Mouse (Mus musculus) brain, embryonic 14.5 days (tissue): Measurements from ENCODE around the gene Adamts16. TPM values are rescaled to one million over a fixed set of nuclear protein-coding genes. Genes with fewer than 3 reads are reported as not detected.

Source experiments
- DNase-seq: peaks from one replicate; pipeline ENCODE4 v3.0.0-alpha.2; 2011; ENCODE audit warnings: low read depth
- CTCF ChIP-seq: fragments of 200-500 bp; IDR thresholded peaks from 2 replicates; pipeline ENCODE4 v1.5.1; 2012; ENCODE audit warnings: inconsistent platforms, mild to moderate bottlenecking, moderate library complexity, borderline replicate concordance; ENCODE audit not compliant: insufficient read depth, insufficient read length; ENCODE audit errors: extremely low read depth
- POLR2A ChIP-seq: fragments of 200-500 bp; IDR thresholded peaks from 2 replicates; pipeline ENCODE4 v1.6.1; 2012; ENCODE audit warnings: mild to moderate bottlenecking, inconsistent platforms, borderline replicate concordance; ENCODE audit not compliant: poor library complexity, insufficient read depth, insufficient read length, severe bottlenecking; ENCODE audit errors: extremely low read depth
- polyA plus RNA-seq: library from polyadenylated mRNA; depleted of rRNA; stranded (reverse); fragments of >200 nt; gene quantifications from 2 replicates; pipeline ENCODE4 v1.2.3, GENCODE M21; 2012

The Adamts16 gene
- polyA plus RNA-seq, 1 experiment = 4.0 TPM

DNA sequence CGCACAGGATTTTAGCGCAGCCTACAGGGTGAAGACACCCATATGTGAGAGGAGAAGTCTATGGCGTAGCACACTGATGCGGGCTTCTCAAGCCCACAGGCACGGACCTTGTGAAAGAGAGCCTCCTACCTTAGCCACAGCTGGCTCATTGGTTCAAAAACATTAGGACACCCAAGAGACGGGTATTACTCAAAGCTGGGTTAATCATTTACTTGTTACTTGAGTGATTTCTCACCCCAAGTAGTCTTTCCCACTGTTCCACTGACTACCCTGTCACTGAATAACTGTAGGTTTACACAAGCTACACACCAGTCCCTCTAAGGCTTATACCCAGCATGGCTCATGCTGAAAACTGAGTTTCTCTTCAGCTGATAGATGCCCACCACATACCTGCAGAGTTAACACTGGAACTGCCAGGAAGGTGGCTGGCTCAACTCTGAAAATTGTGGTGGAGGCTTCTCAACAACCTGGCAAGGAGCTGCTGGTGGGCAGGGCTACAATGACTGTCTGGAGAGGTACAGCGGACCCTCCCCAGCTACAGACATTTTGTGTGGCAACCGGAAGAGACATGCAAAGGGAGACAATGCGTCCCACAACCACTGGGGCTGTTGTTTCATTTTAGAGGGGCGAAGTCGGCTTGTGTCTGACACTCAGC, 25.5 kb upstream of the Adamts16 start:
- no peak for DNase-seq
- no peak for TF ChIP-seq CTCF

DNA sequence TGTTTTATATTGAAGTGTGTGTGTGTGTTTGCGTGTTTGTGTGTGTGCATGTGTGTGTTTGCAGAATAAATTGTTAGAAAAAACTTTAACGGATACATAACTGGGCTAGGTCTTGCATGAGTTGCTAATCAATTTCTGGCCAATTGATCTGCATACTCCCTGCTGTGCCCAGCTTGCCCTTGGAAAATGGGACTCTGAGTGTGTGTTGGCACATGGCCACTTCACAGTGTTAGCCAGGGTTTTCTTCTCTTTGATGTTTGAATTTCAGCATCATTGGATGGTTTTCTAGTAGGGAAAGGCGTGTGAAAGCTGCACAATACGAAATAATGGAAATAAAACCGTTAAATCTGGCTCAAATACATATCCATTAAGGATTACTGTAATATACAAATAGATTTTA, 24.3 kb upstream of the Adamts16 start:
- TF ChIP-seq POLR2A (no peak), CTCF (no peak)
- peak; percentile 43 for DNase-seq

GRCm38 (mm10) chr13:70862162-70862908, 20.7 kb upstream of the Adamts16 start:
- DNase-seq = no peak
- TF ChIP-seq CTCF = no peak
- no peak for TF ChIP-seq POLR2A

DNA sequence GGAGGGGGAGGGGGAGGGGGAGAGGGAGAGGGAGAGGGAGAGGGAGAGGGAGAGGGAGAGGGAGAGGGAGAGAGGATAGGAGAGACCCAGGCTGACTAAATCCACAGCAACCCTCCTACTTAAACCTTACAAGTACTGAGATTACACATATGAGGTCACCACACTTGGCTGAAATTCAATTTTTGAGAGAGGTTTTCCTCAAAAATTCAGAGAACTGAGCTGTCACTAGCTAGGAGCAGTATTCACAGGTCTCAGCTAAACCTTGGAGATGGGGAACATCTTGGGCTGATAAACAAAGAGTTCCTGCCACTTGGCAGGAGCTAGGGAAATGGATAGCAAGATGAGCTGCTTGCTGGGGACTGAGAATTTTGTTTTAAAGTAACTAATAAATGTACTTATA, 12.0 kb upstream of the Adamts16 start:
- TF ChIP-seq POLR2A (no peak), CTCF (no peak)
- no peak for DNase-seq

- DNase-seq = no peak
- TF ChIP-seq CTCF (no peak), POLR2A (no peak)
Measured at GRCm38 (mm10) chr13:70846933-70847332, 5.3 kb upstream of the Adamts16 start.

DNA sequence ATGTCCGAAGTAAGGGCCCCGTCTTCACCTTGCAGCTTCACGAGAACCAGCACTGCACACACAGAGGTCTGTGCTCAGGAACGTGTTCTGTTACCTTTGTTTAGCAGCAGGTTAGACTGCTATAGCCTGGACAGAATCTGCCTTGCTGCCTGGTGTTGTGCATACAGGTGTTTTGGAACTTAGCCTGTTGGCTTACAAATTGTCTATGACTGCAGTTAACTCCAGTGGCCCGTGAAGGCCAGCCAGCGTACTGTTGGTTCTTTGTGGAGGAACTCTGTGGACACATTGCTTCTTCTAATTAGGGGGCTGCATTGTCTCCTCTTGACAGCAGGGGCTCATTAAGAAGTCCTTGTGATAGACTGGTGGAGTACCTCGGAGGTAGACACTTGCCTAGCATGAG, 3.9 kb upstream of the Adamts16 start:
- TF ChIP-seq POLR2A (no peak), CTCF (no peak)
- DNase-seq = no peak

- TF ChIP-seq CTCF (no peak), POLR2A (no peak)
- DNase-seq = no peak
Measured at GRCm38 (mm10) chr13:70842126-70842525, 515 bp upstream of the Adamts16 start.

GRCm38 (mm10) chr13:70840161-70840560, 1.4 kb downstream of the Adamts16 start:
- peak; percentile 88 for DNase-seq
- peak; percentile 85 for TF ChIP-seq CTCF
- TF ChIP-seq POLR2A = no peak

DNA sequence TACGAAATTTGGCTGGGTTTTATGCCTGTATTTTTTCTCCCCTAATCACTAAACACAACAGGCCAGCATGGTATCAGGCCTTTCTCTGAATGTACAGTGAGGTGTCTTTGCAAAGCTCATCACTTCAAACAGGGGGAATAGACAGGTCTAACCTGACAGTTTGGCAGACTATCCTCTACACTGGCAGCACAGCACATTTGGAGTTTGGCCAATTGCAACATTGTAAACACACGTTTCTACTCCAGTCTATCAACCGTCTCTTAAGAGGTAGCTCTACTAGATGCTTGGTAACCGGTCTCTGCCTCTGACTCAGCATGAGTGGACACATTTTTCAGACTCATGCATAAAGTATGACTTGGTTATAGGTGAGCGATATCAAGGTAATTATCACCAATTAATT, 4.0 kb downstream of the Adamts16 start:
- DNase-seq = peak; percentile 19
- TF ChIP-seq POLR2A = no peak
- no peak for TF ChIP-seq CTCF

DNA sequence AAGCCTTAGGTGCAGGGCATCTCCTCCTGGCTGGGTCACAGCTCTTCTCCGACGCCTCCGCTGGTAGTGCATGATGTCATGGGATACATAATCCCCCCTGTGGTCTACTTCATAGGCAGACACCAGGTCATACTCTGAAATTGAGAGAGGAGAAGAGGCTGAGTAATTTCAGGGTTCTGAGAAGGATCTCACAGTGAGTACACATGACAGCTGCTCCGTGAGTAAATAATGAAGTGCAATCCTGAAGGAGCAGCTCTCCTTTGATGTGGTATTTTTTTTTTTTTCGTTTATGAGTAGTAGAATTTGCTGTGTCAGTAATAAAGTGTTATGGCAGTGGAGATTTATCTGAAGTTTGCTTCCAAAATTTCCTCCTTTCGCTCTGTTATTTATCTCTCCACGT, 5.4 kb downstream of the Adamts16 start:
- TF ChIP-seq POLR2A = no peak
- TF ChIP-seq CTCF = no peak
- no peak for DNase-seq

DNA sequence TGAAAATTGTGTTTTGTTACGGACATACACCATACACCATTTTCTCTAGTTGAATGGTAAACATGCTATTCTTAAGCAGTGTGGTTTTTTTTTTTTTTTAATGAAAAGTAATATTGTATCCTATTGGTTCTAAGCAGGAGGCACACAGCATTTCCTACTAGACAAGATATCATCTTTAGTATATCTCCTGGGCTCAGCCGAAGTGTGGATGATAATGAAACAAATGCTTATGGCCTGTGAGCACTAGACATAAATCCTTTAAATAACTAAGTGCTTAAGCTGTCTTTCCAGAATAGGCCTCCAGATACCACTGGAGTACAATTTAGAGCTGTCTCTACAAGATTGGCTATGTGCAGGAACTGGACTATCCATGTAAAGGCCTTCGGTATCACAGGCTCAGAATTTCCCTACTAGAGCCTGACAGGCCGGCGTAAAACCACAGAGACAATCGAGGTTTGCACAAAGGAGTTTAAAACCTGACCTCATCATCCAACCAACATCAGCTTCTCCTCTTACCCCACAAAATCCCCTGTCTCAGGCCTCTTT, 8.9 kb downstream of the Adamts16 start:
- TF ChIP-seq CTCF (no peak), POLR2A (no peak)
- no peak for DNase-seq

- TF ChIP-seq POLR2A (no peak), CTCF (no peak)
- peak; percentile 36 for DNase-seq
Measured at GRCm38 (mm10) chr13:70831041-70831440, 10.6 kb downstream of the Adamts16 start.
